Mouse (Mus musculus) limb, embryonic 14.5 days (tissue): ENCODE results near the gene Faim. TPM values are rescaled to one million over a fixed set of nuclear protein-coding genes. Genes with fewer than 3 reads are reported as not detected.

Experiments used
- ATAC-seq: fragments of 200-750 bp; cut with Nextera tagmentation; 2 replicates; pipeline ENCODE4 v1.8.0; 2017; ENCODE audit warnings: low read depth, moderate number of reproducible peaks, moderate TSS enrichment; ENCODE audit not compliant: low FRiP score
- DNase-seq: peaks from one replicate; pipeline ENCODE4 v3.0.0-alpha.2; 2015; ENCODE audit warnings: low spot score
- H3K27ac ChIP-seq: fragments of 300-500 bp; sonication (generic); replicated peaks from 2 replicates; pipeline ENCODE4 v1.5.1; 2014; ENCODE audit warnings: low read depth, mild to moderate bottlenecking, low read length, moderate library complexity, mixed read lengths
- H3K27me3 ChIP-seq: fragments of 300-500 bp; sonication (generic); 2 replicates; pipeline ENCODE4 v1.6.1; 2014; ENCODE audit warnings: low read length, mixed read lengths; ENCODE audit not compliant: control insufficient read depth, insufficient read depth
- H3K36me3 ChIP-seq: fragments of 300-500 bp; sonication (generic); 2 replicates; pipeline ENCODE4 v1.6.1; 2014; ENCODE audit warnings: mild to moderate bottlenecking, low read length, moderate library complexity, mixed read lengths; ENCODE audit not compliant: control insufficient read depth, insufficient read depth
- H3K4me1 ChIP-seq: fragments of 300-500 bp; sonication (generic); 2 replicates; pipeline ENCODE4 v1.6.1; 2014; ENCODE audit warnings: antibody characterized with exemption, low read length, mixed read lengths; ENCODE audit not compliant: control insufficient read depth, insufficient read depth
- H3K4me2 ChIP-seq: fragments of 300-500 bp; sonication (generic); replicated peaks from 2 replicates; pipeline ENCODE4 v1.6.1; 2014; ENCODE audit warnings: low read depth, mild to moderate bottlenecking, low read length, moderate library complexity; ENCODE audit not compliant: severe bottlenecking
- H3K4me3 ChIP-seq: fragments of 300-500 bp; sonication (generic); replicated peaks from 2 replicates; pipeline ENCODE4 v1.5.1; 2014; ENCODE audit warnings: low read length
- H3K9ac ChIP-seq: fragments of 300-500 bp; sonication (generic); 2 replicates; pipeline ENCODE4 v1.6.1; 2014; ENCODE audit warnings: mild to moderate bottlenecking, low read depth, low read length, moderate library complexity; ENCODE audit not compliant: severe bottlenecking
- H3K9me3 ChIP-seq: fragments of 300-500 bp; sonication (generic); 2 replicates; pipeline ENCODE4 v1.6.1; 2016; ENCODE audit warnings: low read length; ENCODE audit not compliant: control insufficient read depth
- POLR2A ChIP-seq: fragments of 200-500 bp; IDR thresholded peaks from 2 replicates; pipeline ENCODE4 v1.8.0; 2012; ENCODE audit warnings: inconsistent platforms, mild to moderate bottlenecking, moderate library complexity, borderline replicate concordance; ENCODE audit not compliant: insufficient read depth, insufficient read length; ENCODE audit errors: extremely low read depth
- WGBS: fragments of 180-500 bp; shearing (Covaris S2); extraction: QIAGEN DNeasy Blood & Tissue Kit; methylation state at CpG from one replicate; pipeline ENCODE4 v1.1.7; 2014; 5-methylcytosine and 5-hydroxymethylcytosine counted together
- polyA plus RNA-seq, 2 experiments: library from polyadenylated mRNA; depleted of rRNA in 1 of 2; stranded (reverse) in 1 of 2; unstranded in 1 of 2; fragments of >200 nt; fragmentation: Nextera tagmentation in 1 of 2; extraction: Ambion mirVana in 1 of 2; gene quantifications; 2 replicates each; pipeline versions ENCODE4 v1.2.1 to v1.2.3; 2012 to 2014

Faim gene
- polyA plus RNA-seq, 2 experiments, result 14.2 to 41.5 TPM

DNA sequence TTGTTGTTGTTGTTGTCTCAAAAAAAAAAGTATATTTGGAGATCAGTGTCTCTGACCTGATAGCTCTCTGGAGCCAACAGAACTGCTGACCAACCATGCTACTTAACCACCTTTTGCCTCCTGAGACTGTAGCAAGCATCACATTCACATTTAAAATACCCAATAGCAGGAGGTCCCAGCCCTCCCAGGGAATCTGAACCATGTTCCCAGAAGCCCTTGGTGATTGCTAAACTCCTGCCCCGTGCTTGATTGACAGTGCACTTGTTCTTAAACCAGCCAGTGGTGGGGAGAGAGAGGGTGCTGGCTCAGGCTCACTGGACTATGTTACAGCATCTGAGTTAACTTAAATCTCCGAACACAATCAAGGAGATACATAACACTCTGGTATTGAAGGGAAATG lies 11.3 kb upstream of the Faim start:
- Histone ChIP-seq H3K4me1 (peaks cover 9% of the 10 kb centered on the region), H3K27ac (no peak overlapping the region), H3K9ac (no peak overlapping the region), H3K36me3 (no peaks in the 10 kb centered on the region), H3K4me3 (no peak overlapping the region), H3K4me2 (no peak overlapping the region), H3K27me3 (peaks cover 35% of the 10 kb centered on the region), H3K9me3 (peaks cover 5% of the 10 kb centered on the region; the same call in 1 of the 2 replicates)
- ATAC-seq (no peak), DNase-seq (no peak)
- whole genome bisulfite sequencing, result 35% methylated on average over 2 of the region's 2 CpGs
- TF ChIP-seq POLR2A, result no peak

- ATAC-seq (no peak), DNase-seq (no peak)
- Histone ChIP-seq H3K27me3 (peaks cover 35% of the 10 kb centered on the region), H3K27ac (no peak overlapping the region), H3K4me2 (no peak overlapping the region), H3K9me3 (no peaks in the 10 kb centered on the region), H3K9ac (no peak overlapping the region), H3K4me3 (no peak overlapping the region), H3K36me3 (no peaks in the 10 kb centered on the region), H3K4me1 (peaks cover 9% of the 10 kb centered on the region)
- WGBS, result 95% methylated on average over 1 of the region's 1 CpGs
- TF ChIP-seq POLR2A, result no peak
Measured at GRCm38 (mm10) chr9:98976081-98976480, 10.1 kb upstream of the Faim start.

- WGBS, result 39% methylated on average over 5 of the region's 5 CpGs
- no peak for ATAC-seq
- TF ChIP-seq POLR2A, result no peak
Measured at GRCm38 (mm10) chr9:98976520-98976919, 9.7 kb upstream of the Faim start.

GRCm38 (mm10) chr9:98979431-98980416 lies 6.4 kb upstream of the Faim start:
- ATAC-seq (peak; percentile 79; the same call in 1 of the 2 replicates), DNase-seq (peak; percentile 74)
- H3K4me3 ChIP-seq, result peak overlapping the region; percentile 23
- H3K36me3 ChIP-seq, result no peaks in the 10 kb centered on the region
- no peaks in the 10 kb centered on the region for H3K9me3 ChIP-seq
- H3K9ac ChIP-seq, result no peak overlapping the region
- peak overlapping the region; percentile 45 for H3K4me2 ChIP-seq
- no peak overlapping the region for H3K27ac ChIP-seq
- WGBS, result 5% methylated on average over 29 of the region's 29 CpGs
- H3K4me1 ChIP-seq, result 0 out of 2 replicates have a peak, but pooled peaks cover 3% of the 10 kb centered on the region
- H3K27me3 ChIP-seq, result peaks cover 11% of the 10 kb centered on the region
- no peak for TF ChIP-seq POLR2A

More at GRCm38 (mm10) chr9:98976520-98976919, 9.7 kb upstream of the Faim start:
- no peaks in the 10 kb centered on the region for H3K9me3 ChIP-seq
- H3K36me3 ChIP-seq, result no peaks in the 10 kb centered on the region
- no peak overlapping the region for H3K4me3 ChIP-seq
- H3K27me3 ChIP-seq, result peaks cover 33% of the 10 kb centered on the region
- no peak overlapping the region for H3K9ac ChIP-seq
- H3K4me2 ChIP-seq, result no peak overlapping the region
- no peak for DNase-seq
- H3K4me1 ChIP-seq, result peaks cover 9% of the 10 kb centered on the region
- no peak overlapping the region for H3K27ac ChIP-seq

DNA sequence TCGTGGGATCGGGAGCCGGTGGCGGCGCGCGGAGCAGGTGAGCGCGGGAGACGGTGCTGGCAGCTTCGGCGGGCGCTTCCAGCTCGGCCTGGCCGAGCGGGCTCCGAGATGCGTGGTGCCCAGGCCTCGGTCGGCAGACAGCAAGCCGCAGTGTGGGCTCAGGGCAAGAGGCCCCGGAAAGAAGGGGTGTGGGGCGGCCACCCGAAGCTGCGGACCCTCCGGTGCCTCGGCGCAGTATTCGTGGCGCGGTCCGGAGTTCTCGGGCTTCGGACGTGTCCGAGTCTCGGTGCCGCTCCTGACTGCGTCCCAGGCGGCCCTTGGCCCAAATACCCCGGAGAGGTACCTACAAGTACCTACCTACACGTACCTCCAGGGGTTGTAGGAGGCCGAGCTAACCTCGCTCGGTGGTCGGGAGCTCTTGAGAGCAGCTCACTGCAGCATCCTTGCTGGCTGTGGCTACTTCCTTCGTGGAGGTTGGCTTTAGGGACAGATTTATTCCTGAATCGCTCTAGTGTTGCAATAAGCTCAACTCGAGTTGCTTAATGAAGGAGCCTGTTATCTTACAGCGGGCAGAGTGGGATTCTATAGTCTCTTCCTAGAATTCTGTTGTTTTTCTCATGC lies 413 bp downstream of the Faim start:
- Histone ChIP-seq H3K4me2 (peak overlapping the region; percentile 87), H3K4me3 (peak overlapping the region; percentile 81), H3K9ac (peak overlapping the region; percentile 72), H3K36me3 (no peaks in the 10 kb centered on the region), H3K27me3 (no peaks in the 10 kb centered on the region), H3K4me1 (peaks cover 5% of the 10 kb centered on the region; the same call in 1 of the 2 replicates), H3K9me3 (no peaks in the 10 kb centered on the region), H3K27ac (no peak overlapping the region)
- WGBS, result under 1% methylated on average over 50 of the region's 50 CpGs
- ATAC-seq, result peak; percentile 7; the same call in 1 of the 2 replicates
- DNase-seq, result no peak
- TF ChIP-seq POLR2A, result no peak
